In the genomic region with DNA sequence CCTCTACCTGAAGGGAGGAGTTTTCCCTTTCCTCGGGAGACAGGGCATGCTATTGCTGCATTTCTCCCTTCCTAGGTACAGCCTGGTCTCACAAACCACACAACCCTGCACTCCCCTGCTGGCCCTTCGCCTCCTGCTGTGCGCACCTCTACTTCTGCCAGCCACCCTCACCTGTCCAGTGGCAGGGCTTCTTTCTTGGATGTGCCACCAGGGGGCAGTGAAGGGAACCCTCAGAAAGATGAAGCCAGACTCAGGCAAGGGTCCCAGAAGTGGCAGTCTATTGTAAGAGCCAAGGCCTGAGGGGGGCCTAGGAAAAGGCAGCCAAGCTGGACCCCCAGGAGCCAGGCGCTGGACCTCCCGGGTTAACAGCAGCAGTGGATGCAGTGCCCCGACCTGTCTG, we compare ENCODE assay signal across 8 mouse cellular contexts. TPM values are rescaled to one million over a fixed set of nuclear protein-coding genes. Genes with fewer than 3 reads are reported as not detected.
DNase-seq lines count a peak whose midpoint lies in the region; ATAC-seq and TF ChIP-seq lines count a peak whose summit lies in the region.

No protein-coding gene starts in this region.

- peak; percentile 84 for DNase-seq in intestine, embryonic 14.5 days (ENCODE audit: low spot score)
- peak; percentile 58 for DNase-seq in G1E (ENCODE audit: low spot score)
- DNase-seq in cerebellum, postnatal 10 days, result peak; percentile 86 to 89
- peak; percentile 67 for DNase-seq in gastrocnemius, postnatal 10 days
- DNase-seq in thymus, postnatal 4 days, result peak; percentile 89

- H3K4me1 ChIP-seq in intestine, embryonic 14.5 days (replicated peaks; ENCODE audit: control insufficient read depth, insufficient read depth, low read length), result peaks cover 43% of the 10 kb centered on the region
- peaks cover 41% of the 10 kb centered on the region for H3K4me1 ChIP-seq in intestine, embryonic 16.5 days (ENCODE audit: control insufficient read depth, insufficient read depth, low read length)
- H3K4me1 ChIP-seq in G1E (ENCODE audit: insufficient read depth, low read depth, low read length), result peaks cover 12% of the 10 kb centered on the region
- peaks cover 84% of the 10 kb centered on the region for H3K4me1 ChIP-seq in limb, embryonic 15.5 days
- H3K4me1 ChIP-seq in neural tube, embryonic 15.5 days, result peaks cover 40% of the 10 kb centered on the region

- H3K27ac ChIP-seq in intestine, embryonic 14.5 days (ENCODE audit: low read depth), result no peak overlapping the region
- H3K27ac ChIP-seq in intestine, embryonic 16.5 days (ENCODE audit: low read length), result no peak overlapping the region
- 0 out of 2 replicates have a peak overlapping the region, but pooled peaks have one; percentile 33 for H3K27ac ChIP-seq in limb, embryonic 15.5 days
- H3K27ac ChIP-seq in neural tube, embryonic 15.5 days (replicated peaks), result 0 out of 2 replicates have a peak overlapping the region, but pooled peaks have one; percentile 1

- no peak overlapping the region for H3K4me2 ChIP-seq in intestine, embryonic 14.5 days (ENCODE audit: low read length)
- no peak overlapping the region for H3K4me2 ChIP-seq in intestine, embryonic 16.5 days (ENCODE audit: low read depth, low read length)
- H3K4me2 ChIP-seq in limb, embryonic 15.5 days, result no peak overlapping the region
- H3K4me2 ChIP-seq in neural tube, embryonic 15.5 days, result no peak overlapping the region

- H3K36me3 ChIP-seq in intestine, embryonic 14.5 days (ENCODE audit: control insufficient read depth, insufficient read depth, low read length), result no peaks in the 10 kb centered on the region
- H3K36me3 ChIP-seq in intestine, embryonic 16.5 days (ENCODE audit: control insufficient read depth, insufficient read depth, low read length), result no peaks in the 10 kb centered on the region
- no peaks in the 10 kb centered on the region for H3K36me3 ChIP-seq in G1E (replicated peaks)
- no peaks in the 10 kb centered on the region for H3K36me3 ChIP-seq in limb, embryonic 15.5 days
- no peaks in the 10 kb centered on the region for H3K36me3 ChIP-seq in neural tube, embryonic 15.5 days

- 29% methylated on average over 6 of the region's 6 CpGs for WGBS in intestine, embryonic 14.5 days
- 29% methylated on average over 6 of the region's 6 CpGs for WGBS in intestine, embryonic 16.5 days
- 34% methylated on average over 6 of the region's 6 CpGs for WGBS in limb, embryonic 15.5 days
- WGBS in neural tube, embryonic 15.5 days, result 23% methylated on average over 6 of the region's 6 CpGs

- no peaks in the 10 kb centered on the region for H3K9me3 ChIP-seq in intestine, embryonic 14.5 days (ENCODE audit: control insufficient read depth, low read length)
- no peaks in the 10 kb centered on the region for H3K9me3 ChIP-seq in intestine, embryonic 16.5 days (ENCODE audit: control insufficient read depth, low read length)
- H3K9me3 ChIP-seq in G1E (replicated peaks), result 0 out of 2 replicates have a peak, but pooled peaks cover 2% of the 10 kb centered on the region
- H3K9me3 ChIP-seq in limb, embryonic 15.5 days, result no peaks in the 10 kb centered on the region
- no peaks in the 10 kb centered on the region for H3K9me3 ChIP-seq in neural tube, embryonic 15.5 days (replicated peaks)

- peak; percentile 63; the same call in 1 of the 2 replicates for TF ChIP-seq CTCF in G1E (IDR thresholded peaks at IDR 0.05; ENCODE audit: low read depth, low read length)

- H3K27me3 ChIP-seq in intestine, embryonic 14.5 days (replicated peaks; ENCODE audit: control insufficient read depth, insufficient read depth, low read length), result no peaks in the 10 kb centered on the region
- H3K27me3 ChIP-seq in intestine, embryonic 16.5 days (replicated peaks; ENCODE audit: control insufficient read depth, insufficient read depth, low read length), result no peaks in the 10 kb centered on the region
- peaks cover 76% of the 10 kb centered on the region for H3K27me3 ChIP-seq in G1E (ENCODE audit: insufficient read depth, low read length)
- H3K27me3 ChIP-seq in limb, embryonic 15.5 days, result no peaks in the 10 kb centered on the region
- H3K27me3 ChIP-seq in neural tube, embryonic 15.5 days (replicated peaks), result no peaks in the 10 kb centered on the region

- no peak for ATAC-seq in intestine, embryonic 14.5 days (replicated peaks; ENCODE audit: low FRiP score, low TSS enrichment, low read depth)
- ATAC-seq in intestine, embryonic 16.5 days, result no peak
- ATAC-seq in G1E (ENCODE audit: extremely low read depth, insufficient number of reproducible peaks, low FRiP score, poor library complexity, severe bottlenecking), result no peak
- ATAC-seq in limb, embryonic 15.5 days (ENCODE audit: insufficient number of reproducible peaks, low FRiP score, low TSS enrichment, low read depth), result no peak
- no peak; the same call in 1 of the 2 replicates for ATAC-seq in neural tube, embryonic 15.5 days (ENCODE audit: low FRiP score)

- no peak overlapping the region for H3K9ac ChIP-seq in intestine, embryonic 14.5 days (ENCODE audit: low read length)
- no peak overlapping the region for H3K9ac ChIP-seq in intestine, embryonic 16.5 days (ENCODE audit: low read depth, low read length)
- no peak overlapping the region for H3K9ac ChIP-seq in limb, embryonic 15.5 days
- no peak overlapping the region for H3K9ac ChIP-seq in neural tube, embryonic 15.5 days (replicated peaks)

- H3K4me3 ChIP-seq in intestine, embryonic 14.5 days (ENCODE audit: low read depth, low read length), result no peak overlapping the region
- H3K4me3 ChIP-seq in intestine, embryonic 16.5 days (ENCODE audit: low read length), result no peak overlapping the region
- no peak overlapping the region for H3K4me3 ChIP-seq in G1E (ENCODE audit: low read depth, low read length)
- no peak overlapping the region for H3K4me3 ChIP-seq in limb, embryonic 15.5 days
- H3K4me3 ChIP-seq in neural tube, embryonic 15.5 days (replicated peaks), result no peak overlapping the region

RNA-seq across cellular contexts. Expression of gene Baiap2, which starts 7.1 kb away (rescaled TPM):
- polyA plus RNA-seq in intestine, embryonic 14.5 days (2014; fragmentation: Nextera tagmentation; extraction: Ambion mirVana), result 15.2 and 17.5 TPM in 2 replicates
- 10.1 and 11.8 TPM in 2 replicates for polyA plus RNA-seq in intestine, embryonic 16.5 days (2015; fragmentation: Nextera tagmentation; extraction: Ambion mirVana)
- 0.39 and 0.98 TPM in 2 replicates for total RNA-seq in G1E (2014; fragmentation: Nextera tagmentation)
- 3.4 and 3.6 TPM in 2 replicates for total RNA-seq in G1E (2017)
- 14.0 and 19.5 TPM in 2 replicates for polyA plus RNA-seq in G1E (2012)
- total RNA-seq in gastrocnemius, postnatal 10 days (2021), result 1 to 10 TPM; 4.1 to 6.3 TPM
- 40.2 and 41.9 TPM in 2 replicates for polyA plus RNA-seq in limb, embryonic 15.5 days (2015; fragmentation: Nextera tagmentation; extraction: Ambion mirVana)
- 16.6 and 20.5 TPM in 2 replicates for polyA plus RNA-seq in neural tube, embryonic 15.5 days (2015; fragmentation: Nextera tagmentation; extraction: Ambion mirVana)

RNA-seq across cellular contexts. Expression of gene Chmp6, which starts 22.2 kb away (rescaled TPM):
- polyA plus RNA-seq in intestine, embryonic 14.5 days (2014; fragmentation: Nextera tagmentation; extraction: Ambion mirVana), result 80.8 and 87.3 TPM in 2 replicates
- 92.2 and 94.3 TPM in 2 replicates for polyA plus RNA-seq in intestine, embryonic 16.5 days (2015; fragmentation: Nextera tagmentation; extraction: Ambion mirVana)
- total RNA-seq in G1E (2014; fragmentation: Nextera tagmentation) (6.7 and 8.4 TPM in 2 replicates), G1E (2017) (28.5 and 30.8 TPM in 2 replicates)
- 53.1 and 59.0 TPM in 2 replicates for polyA plus RNA-seq in G1E (2012)
- 10 to 100 TPM; 30.8 to 33.5 TPM for total RNA-seq in gastrocnemius, postnatal 10 days (2021)
- 97.2 and 101 TPM in 2 replicates for polyA plus RNA-seq in limb, embryonic 15.5 days (2015; fragmentation: Nextera tagmentation; extraction: Ambion mirVana)
- polyA plus RNA-seq in neural tube, embryonic 15.5 days (2015; fragmentation: Nextera tagmentation; extraction: Ambion mirVana), result 99.0 and 105 TPM in 2 replicates

Comparison
In these comparisons a context has a peak if more than half of its experiments do, and no peak if none do; other contexts are left out.
1. H3K27ac ChIP-seq: peak in limb, embryonic 15.5 days (single experiment) and neural tube, embryonic 15.5 days (single experiment); none in intestine, embryonic 14.5 days (single experiment) and intestine, embryonic 16.5 days (single experiment).
2. Peak in every context shown above with its lines, with median percentiles within 50 percentile points of each other: DNase-seq.